Mouse (Mus musculus) brain, embryonic 14.5 days (tissue): Measurements from ENCODE around the gene Kctd19.

ENCODE experiments used
- CTCF ChIP-seq: fragments of 200-500 bp; IDR thresholded peaks from 2 replicates; pipeline ENCODE4 v1.5.1; 2012; ENCODE audit warnings: inconsistent platforms, mild to moderate bottlenecking, moderate library complexity, borderline replicate concordance; ENCODE audit not compliant: insufficient read depth, insufficient read length; ENCODE audit errors: extremely low read depth
- POLR2A ChIP-seq: fragments of 200-500 bp; IDR thresholded peaks from 2 replicates; pipeline ENCODE4 v1.6.1; 2012; ENCODE audit warnings: mild to moderate bottlenecking, inconsistent platforms, borderline replicate concordance; ENCODE audit not compliant: poor library complexity, insufficient read depth, insufficient read length, severe bottlenecking; ENCODE audit errors: extremely low read depth

- TF ChIP-seq POLR2A: no peak
- TF ChIP-seq CTCF: no peak
These were observed 32.8 kb upstream of the Kctd19 start for GRCm38 (mm10) chr8:105446127-105446552.
